In the genomic region with DNA sequence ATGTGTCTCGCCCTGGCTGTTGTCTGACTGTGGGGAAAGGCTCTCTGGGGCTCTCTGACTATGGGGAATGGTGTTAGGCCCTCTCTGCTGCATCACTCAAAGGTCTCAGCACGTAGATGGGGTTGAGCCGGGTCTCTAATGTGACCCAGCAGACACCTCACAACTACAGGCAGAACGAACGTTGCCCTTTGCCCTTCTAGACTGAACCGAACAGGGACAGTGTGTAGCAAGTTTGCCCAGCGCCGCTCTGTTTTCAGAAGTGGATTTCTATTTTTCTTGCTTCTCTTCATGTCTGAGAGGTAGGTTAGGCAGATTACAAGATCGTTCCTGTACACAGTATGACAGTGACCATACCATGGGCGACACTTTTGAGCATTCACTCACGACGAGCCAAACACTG, we compare ENCODE assay signal across 27 mouse cellular contexts. TPM values are rescaled to one million over a fixed set of nuclear protein-coding genes. Genes with fewer than 3 reads are reported as not detected.
DNase-seq lines count a peak whose midpoint lies in the region; ATAC-seq and TF ChIP-seq lines count a peak whose summit lies in the region.
"Had no signal": no experiment of that assay in that cellular context is flagged by ENCODE, and none has a peak within 500 bp of the region (broad histone marks: within the 10 kb centered on the region; RNA-seq: fewer than 3 reads in every experiment).

No protein-coding gene starts in this region.

- no peak overlapping the region for H3K4me3 ChIP-seq in forebrain, postnatal 0 days (ENCODE audit: low read depth, low read length)
- H3K4me3 ChIP-seq in forebrain, embryonic 11.5 days (ENCODE audit: low read depth, low read length) = no peak overlapping the region
- no peak overlapping the region for H3K4me3 ChIP-seq in kidney, embryonic 14.5 days (ENCODE audit: low read length)
- H3K4me3 ChIP-seq in liver, postnatal 0 days (ENCODE audit: low read depth, low read length) = no peak overlapping the region
- H3K4me3 ChIP-seq in liver, embryonic 11.5 days (ENCODE audit: low read depth, low read length) = no peak overlapping the region
- H3K4me3 ChIP-seq: embryonic facial prominence, embryonic 13.5 days; embryonic facial prominence, embryonic 15.5 days; erythroblast, embryonic 14.5 days; forebrain, embryonic 12.5 days; forebrain, embryonic 15.5 days had no signal

- 93% methylated on average over 12 of the region's 12 CpGs for WGBS in forebrain, postnatal 0 days
- WGBS in forebrain, embryonic 11.5 days = 91% methylated on average over 12 of the region's 12 CpGs
- 90% methylated on average over 12 of the region's 12 CpGs for WGBS in kidney, embryonic 14.5 days
- 76% methylated on average over 12 of the region's 12 CpGs for WGBS in liver, postnatal 0 days (ENCODE audit: insufficient replicate concordance)
- 90% methylated on average over 12 of the region's 12 CpGs for WGBS in liver, embryonic 11.5 days

- H3K9ac ChIP-seq in forebrain, postnatal 0 days = no peak overlapping the region
- no peak overlapping the region for H3K9ac ChIP-seq in forebrain, embryonic 11.5 days (ENCODE audit: low read length)
- H3K9ac ChIP-seq in kidney, embryonic 14.5 days (ENCODE audit: low read depth, low read length) = no peak overlapping the region
- no peak overlapping the region for H3K9ac ChIP-seq in liver, postnatal 0 days (replicated peaks)
- no peak overlapping the region for H3K9ac ChIP-seq in liver, embryonic 11.5 days (ENCODE audit: low read depth, low read length)
- H3K9ac ChIP-seq: embryonic facial prominence, embryonic 13.5 days; embryonic facial prominence, embryonic 15.5 days; forebrain, embryonic 12.5 days; forebrain, embryonic 15.5 days had no signal

- no peak for ATAC-seq in forebrain, postnatal 0 days
- no peak for ATAC-seq in forebrain, embryonic 11.5 days (replicated peaks; ENCODE audit: low FRiP score)
- ATAC-seq in kidney, embryonic 14.5 days (ENCODE audit: low FRiP score, low TSS enrichment) = no peak
- peak; percentile 48; the same call in 1 of the 2 replicates for ATAC-seq in liver, postnatal 0 days
- no peak for ATAC-seq in liver, embryonic 11.5 days (replicated peaks; ENCODE audit: low FRiP score)

- peaks cover 3% of the 10 kb centered on the region; the same call in 1 of the 2 replicates for H3K4me1 ChIP-seq in forebrain, postnatal 0 days (ENCODE audit: insufficient read depth)
- peaks cover 2% of the 10 kb centered on the region; the same call in 1 of the 2 replicates for H3K4me1 ChIP-seq in forebrain, embryonic 11.5 days (replicated peaks; ENCODE audit: control insufficient read depth, insufficient read depth, low read length)
- H3K4me1 ChIP-seq in kidney, embryonic 14.5 days (ENCODE audit: control insufficient read depth, insufficient read depth, low read length) = no peaks in the 10 kb centered on the region
- no peaks in the 10 kb centered on the region for H3K4me1 ChIP-seq in liver, postnatal 0 days (ENCODE audit: insufficient read depth)
- 0 out of 2 replicates have a peak, but pooled peaks cover 4% of the 10 kb centered on the region for H3K4me1 ChIP-seq in liver, embryonic 11.5 days (replicated peaks; ENCODE audit: control insufficient read depth, insufficient read depth, low read length)

- H3K36me3 ChIP-seq in forebrain, postnatal 0 days (ENCODE audit: insufficient read depth) = peaks cover 57% of the 10 kb centered on the region
- peaks cover 2% of the 10 kb centered on the region; the same call in 1 of the 2 replicates for H3K36me3 ChIP-seq in forebrain, embryonic 11.5 days (ENCODE audit: control insufficient read depth, insufficient read depth, low read length)
- peaks cover 27% of the 10 kb centered on the region; the same call in 1 of the 2 replicates for H3K36me3 ChIP-seq in kidney, embryonic 14.5 days (ENCODE audit: control insufficient read depth, insufficient read depth, low read length)
- peaks cover 9% of the 10 kb centered on the region for H3K36me3 ChIP-seq in liver, postnatal 0 days (replicated peaks; ENCODE audit: insufficient read depth, low read length)
- peaks cover 8% of the 10 kb centered on the region for H3K36me3 ChIP-seq in liver, embryonic 11.5 days (ENCODE audit: control insufficient read depth, insufficient read depth, low read length)

- no peak for TF ChIP-seq CTCF in forebrain, postnatal 0 days (IDR thresholded peaks at IDR 0.05; ENCODE audit: low read depth)
- no peak for TF ChIP-seq CTCF in liver, postnatal 0 days (IDR thresholded peaks at IDR 0.05; ENCODE audit: low read depth)

- H3K27me3 ChIP-seq in forebrain, postnatal 0 days (ENCODE audit: insufficient read depth, low read length) = no peaks in the 10 kb centered on the region
- no peaks in the 10 kb centered on the region for H3K27me3 ChIP-seq in forebrain, embryonic 11.5 days (ENCODE audit: control insufficient read depth, insufficient read depth, low read length)
- H3K27me3 ChIP-seq in kidney, embryonic 14.5 days (ENCODE audit: control insufficient read depth, insufficient read depth, low read length) = no peaks in the 10 kb centered on the region
- no peaks in the 10 kb centered on the region for H3K27me3 ChIP-seq in liver, postnatal 0 days (ENCODE audit: insufficient read depth, low read length)
- no peaks in the 10 kb centered on the region for H3K27me3 ChIP-seq in liver, embryonic 11.5 days (replicated peaks; ENCODE audit: control insufficient read depth, insufficient read depth, low read length)
- H3K27me3 ChIP-seq: embryonic facial prominence, embryonic 13.5 days; embryonic facial prominence, embryonic 15.5 days; forebrain, embryonic 12.5 days; forebrain, embryonic 15.5 days had no signal

- H3K4me2 ChIP-seq in forebrain, postnatal 0 days (ENCODE audit: low read depth) = no peak overlapping the region
- no peak overlapping the region for H3K4me2 ChIP-seq in forebrain, embryonic 11.5 days (ENCODE audit: low read depth, low read length, severe bottlenecking)
- H3K4me2 ChIP-seq in kidney, embryonic 14.5 days (replicated peaks; ENCODE audit: low read depth, low read length) = no peak overlapping the region
- H3K4me2 ChIP-seq in liver, postnatal 0 days (ENCODE audit: low read depth, low read length) = no peak overlapping the region
- H3K4me2 ChIP-seq in liver, embryonic 11.5 days = no peak overlapping the region
- H3K4me2 ChIP-seq: embryonic facial prominence, embryonic 13.5 days; embryonic facial prominence, embryonic 15.5 days; forebrain, embryonic 12.5 days; forebrain, embryonic 15.5 days had no signal

- no peak for TF ChIP-seq EP300 in liver, postnatal 0 days (IDR thresholded peaks at IDR 0.05; ENCODE audit: low read depth)

- no peak for DNase-seq in forebrain, postnatal 0 days
- DNase-seq in forebrain, embryonic 11.5 days (ENCODE audit: low spot score) = no peak
- peak; percentile 55 for DNase-seq in kidney, adult 9 months
- DNase-seq in liver, postnatal 0 days = no peak
- no peak for DNase-seq in liver, embryonic 11.5 days (ENCODE audit: low spot score)
- DNase-seq: adrenal gland, adult 2 months; adrenal gland, postnatal 10 days; adrenal gland, postnatal 25 days; cerebellum, adult 11 months; cerebellum, adult 18-20 months; cerebellum, adult 8-10 months; cerebellum, adult 9-11 months; cerebellum, postnatal 14 days; cerebellum, postnatal 36 days; embryo, embryonic 11 days had no signal

- H3K27ac ChIP-seq in forebrain, postnatal 0 days (ENCODE audit: low read depth, low read length) = peak overlapping the region; percentile 4; the same call in 1 of the 2 replicates
- no peak overlapping the region for H3K27ac ChIP-seq in forebrain, embryonic 11.5 days (ENCODE audit: low read depth, low read length)
- no peak overlapping the region for H3K27ac ChIP-seq in kidney, embryonic 14.5 days (ENCODE audit: low read depth, low read length)
- peak overlapping the region; percentile 24; the same call in 1 of the 2 replicates for H3K27ac ChIP-seq in liver, postnatal 0 days (ENCODE audit: low read depth)
- H3K27ac ChIP-seq in liver, embryonic 11.5 days (ENCODE audit: low read depth, low read length) = no peak overlapping the region
- H3K27ac ChIP-seq: embryonic facial prominence, embryonic 13.5 days; embryonic facial prominence, embryonic 15.5 days; forebrain, embryonic 12.5 days; forebrain, embryonic 15.5 days had no signal

- no peaks in the 10 kb centered on the region for H3K9me3 ChIP-seq in forebrain, postnatal 0 days (ENCODE audit: low read length)
- no peaks in the 10 kb centered on the region for H3K9me3 ChIP-seq in forebrain, embryonic 11.5 days (ENCODE audit: control insufficient read depth, low read length)
- H3K9me3 ChIP-seq in kidney, embryonic 14.5 days (ENCODE audit: control insufficient read depth, low read length) = no peaks in the 10 kb centered on the region
- H3K9me3 ChIP-seq in liver, postnatal 0 days (ENCODE audit: low read length) = no peaks in the 10 kb centered on the region
- no peaks in the 10 kb centered on the region for H3K9me3 ChIP-seq in liver, embryonic 11.5 days (ENCODE audit: control insufficient read depth, low read length)
- H3K9me3 ChIP-seq: embryonic facial prominence, embryonic 13.5 days; embryonic facial prominence, embryonic 15.5 days; forebrain, embryonic 12.5 days; forebrain, embryonic 15.5 days had no signal

RNA-seq across cellular contexts. Expression of a gene that starts 9.9 kb away (rescaled TPM):
- 12.8 and 13.8 TPM in 2 replicates for total RNA-seq in forebrain, postnatal 0 days (2014; rRNA removed)
- polyA plus RNA-seq in forebrain, postnatal 0 days (2015; fragmentation: Nextera tagmentation; extraction: Ambion mirVana) = 8.7 and 8.9 TPM in 2 replicates
- polyA plus RNA-seq in forebrain, embryonic 11.5 days (2014; fragmentation: Nextera tagmentation; extraction: Ambion mirVana) = 16.8 and 17.8 TPM in 2 replicates
- 28.9 and 34.4 TPM in 2 replicates for polyA plus RNA-seq in kidney, embryonic 14.5 days (2014; fragmentation: Nextera tagmentation; extraction: Ambion mirVana)
- polyA plus RNA-seq in liver, postnatal 0 days (2015; fragmentation: Nextera tagmentation; extraction: Ambion mirVana) = 11.8 and 12.1 TPM in 2 replicates
- 20.8 and 21.6 TPM in 2 replicates for polyA plus RNA-seq in liver, embryonic 11.5 days (2014; fragmentation: Nextera tagmentation; extraction: Ambion mirVana)

RNA-seq across cellular contexts. Expression of a gene that starts 10.1 kb away (rescaled TPM):
- total RNA-seq in forebrain, postnatal 0 days (2014; rRNA removed) = 17.6 and 23.2 TPM in 2 replicates
- polyA plus RNA-seq in forebrain, postnatal 0 days (2015; fragmentation: Nextera tagmentation; extraction: Ambion mirVana) = 22.7 and 23.4 TPM in 2 replicates
- 37.3 and 37.8 TPM in 2 replicates for polyA plus RNA-seq in forebrain, embryonic 11.5 days (2014; fragmentation: Nextera tagmentation; extraction: Ambion mirVana)
- polyA plus RNA-seq in kidney, embryonic 14.5 days (2014; fragmentation: Nextera tagmentation; extraction: Ambion mirVana) = 33.6 and 37.6 TPM in 2 replicates
- polyA plus RNA-seq in liver, postnatal 0 days (2015; fragmentation: Nextera tagmentation; extraction: Ambion mirVana) = 26.6 and 27.8 TPM in 2 replicates
- 30.7 and 33.3 TPM in 2 replicates for polyA plus RNA-seq in liver, embryonic 11.5 days (2014; fragmentation: Nextera tagmentation; extraction: Ambion mirVana)

RNA-seq across cellular contexts. Expression of a gene that starts 12.6 kb away (rescaled TPM):
- total RNA-seq in forebrain, postnatal 0 days (2014; rRNA removed) = 0.86 and 0.92 TPM in 2 replicates
- polyA plus RNA-seq in forebrain, postnatal 0 days (2015; fragmentation: Nextera tagmentation; extraction: Ambion mirVana) = 0.59 and 1.7 TPM in 2 replicates
- polyA plus RNA-seq in forebrain, embryonic 11.5 days (2014; fragmentation: Nextera tagmentation; extraction: Ambion mirVana) = 0.21 and 0.31 TPM in 2 replicates
- 5.9 and 10.4 TPM in 2 replicates for polyA plus RNA-seq in kidney, embryonic 14.5 days (2014; fragmentation: Nextera tagmentation; extraction: Ambion mirVana)
- not detected in 2 replicates for polyA plus RNA-seq in liver, postnatal 0 days (2015; fragmentation: Nextera tagmentation; extraction: Ambion mirVana)
- not detected in 2 replicates for polyA plus RNA-seq in liver, embryonic 11.5 days (2014; fragmentation: Nextera tagmentation; extraction: Ambion mirVana)
- total RNA-seq: common myeloid progenitor, adult 5-6 weeks; MEL had no signal
- polyA plus RNA-seq: C2C12; embryonic facial prominence, embryonic 11.5 days; erythroblast, embryonic 14.5 days had no signal

RNA-seq across cellular contexts. Expression of a gene that starts 24.6 kb away (rescaled TPM):
- total RNA-seq in forebrain, postnatal 0 days (2014; rRNA removed) = 0.15 TPM in 1 of 2 replicates, not detected in the other
- 0.62 and 0.65 TPM in 2 replicates for polyA plus RNA-seq in forebrain, postnatal 0 days (2015; fragmentation: Nextera tagmentation; extraction: Ambion mirVana)
- polyA plus RNA-seq in forebrain, embryonic 11.5 days (2014; fragmentation: Nextera tagmentation; extraction: Ambion mirVana) = not detected in 2 replicates
- 0.16 TPM in 1 of 2 replicates, not detected in the other for polyA plus RNA-seq in kidney, embryonic 14.5 days (2014; fragmentation: Nextera tagmentation; extraction: Ambion mirVana)
- not detected in 2 replicates for polyA plus RNA-seq in liver, postnatal 0 days (2015; fragmentation: Nextera tagmentation; extraction: Ambion mirVana)
- not detected in 2 replicates for polyA plus RNA-seq in liver, embryonic 11.5 days (2014; fragmentation: Nextera tagmentation; extraction: Ambion mirVana)
- total RNA-seq: adrenal gland, adult 2 months; adrenal gland, postnatal 25 days; adrenal gland, postnatal 4 days; ES-E14; MEL had no signal
- polyA plus RNA-seq: C2C12; embryonic facial prominence, embryonic 11.5 days; embryonic facial prominence, embryonic 13.5 days; erythroblast, embryonic 14.5 days; forebrain, embryonic 12.5 days had no signal

RNA-seq across cellular contexts. Expression of a gene that starts 47.5 kb away (rescaled TPM):
- 124 and 139 TPM in 2 replicates for total RNA-seq in forebrain, postnatal 0 days (2014; rRNA removed)
- polyA plus RNA-seq in forebrain, postnatal 0 days (2015; fragmentation: Nextera tagmentation; extraction: Ambion mirVana) = 227 and 298 TPM in 2 replicates
- 146 and 150 TPM in 2 replicates for polyA plus RNA-seq in forebrain, embryonic 11.5 days (2014; fragmentation: Nextera tagmentation; extraction: Ambion mirVana)
- 131 and 180 TPM in 2 replicates for polyA plus RNA-seq in kidney, embryonic 14.5 days (2014; fragmentation: Nextera tagmentation; extraction: Ambion mirVana)
- polyA plus RNA-seq in liver, postnatal 0 days (2015; fragmentation: Nextera tagmentation; extraction: Ambion mirVana) = 54.8 and 61.3 TPM in 2 replicates
- 169 and 174 TPM in 2 replicates for polyA plus RNA-seq in liver, embryonic 11.5 days (2014; fragmentation: Nextera tagmentation; extraction: Ambion mirVana)

Comparison
In these comparisons a context has a peak if more than half of its experiments do, and no peak if none do; other contexts are left out.
1. H3K27ac ChIP-seq: peak in forebrain, postnatal 0 days (single experiment) and liver, postnatal 0 days (single experiment); none in forebrain, embryonic 11.5 days (single experiment), kidney, embryonic 14.5 days (single experiment) and liver, embryonic 11.5 days (single experiment).